In the genomic region with DNA sequence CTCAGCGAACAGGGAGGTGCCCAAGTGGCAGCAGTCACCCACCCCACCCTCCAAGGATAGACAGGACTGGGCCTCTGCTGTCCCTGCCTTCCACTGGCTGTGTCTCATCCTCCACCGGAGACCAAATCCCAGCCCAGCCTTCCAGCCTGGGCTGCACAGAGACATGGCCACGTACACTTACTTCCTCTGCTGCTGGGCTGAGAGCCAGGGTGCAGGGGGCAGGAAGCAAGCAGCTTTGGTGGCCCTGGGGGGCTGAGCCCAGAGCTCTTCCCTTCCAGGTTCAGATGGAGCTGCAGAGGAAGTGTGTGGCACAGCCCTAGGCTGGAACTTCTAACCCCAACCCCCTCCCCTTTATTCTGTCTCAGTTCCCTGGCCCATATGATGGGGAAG, we compare ENCODE assay signal across 8 mouse cellular contexts. TPM values are rescaled to one million over a fixed set of nuclear protein-coding genes. Genes with fewer than 3 reads are reported as not detected.
DNase-seq lines count a peak whose midpoint lies in the region; ATAC-seq and TF ChIP-seq lines count a peak whose summit lies in the region.

No protein-coding gene starts in this region.

- DNase-seq in left cerebral cortex, adult 2 months (ENCODE audit: extremely low spot score in 1 of 2, low spot score in 2 of 2) = no peak
- DNase-seq in left cerebral cortex, adult 18-20 months (ENCODE audit: low spot score in 2 of 2) = no peak
- no peak for DNase-seq in heart, embryonic 10.5 days (ENCODE audit: low spot score)
- peak; percentile 66 for DNase-seq in lung, postnatal 25 days (ENCODE audit: low spot score)
- no peak for DNase-seq in cerebellum, adult 8-10 months
- no peak for DNase-seq in layer of hippocampus, postnatal 14 days (ENCODE audit: low spot score in 2 of 2)
- no peak for DNase-seq in right cerebral cortex, postnatal 4 days

- H3K36me3 ChIP-seq in heart, embryonic 10.5 days = peaks cover 74% of the 10 kb centered on the region
- H3K36me3 ChIP-seq in kidney, embryonic 15.5 days = peaks cover 29% of the 10 kb centered on the region

- H3K27me3 ChIP-seq in heart, embryonic 10.5 days (ENCODE audit: insufficient read depth, poor library complexity, severe bottlenecking) = peaks cover 27% of the 10 kb centered on the region
- peaks cover 22% of the 10 kb centered on the region for H3K27me3 ChIP-seq in kidney, embryonic 15.5 days

- H3K4me1 ChIP-seq in heart, embryonic 10.5 days = peaks cover 86% of the 10 kb centered on the region
- peaks cover 48% of the 10 kb centered on the region for H3K4me1 ChIP-seq in kidney, embryonic 15.5 days

- no peak; the same call in 1 of the 2 replicates for ATAC-seq in kidney, embryonic 15.5 days (replicated peaks; ENCODE audit: low FRiP score)

- peak overlapping the region; percentile 30 for H3K27ac ChIP-seq in left cerebral cortex, adult 2 months
- peak overlapping the region; percentile 85 for H3K27ac ChIP-seq in heart, embryonic 10.5 days
- peak overlapping the region; percentile 72 for H3K27ac ChIP-seq in kidney, embryonic 15.5 days

- 62% methylated on average over 3 of the region's 3 CpGs for WGBS in heart, embryonic 10.5 days
- WGBS in kidney, embryonic 15.5 days = 67% methylated on average over 3 of the region's 3 CpGs

- intact Hi-C loops in left cerebral cortex, adult 2 months (cut with DNase I) = loop anchor here (5.0 kb wide), 1 partner anchor 354 kb away; no protein-coding TSS in a partner anchor

- no peak overlapping the region for H3K4me3 ChIP-seq in left cerebral cortex, adult 2 months
- no peak overlapping the region for H3K4me3 ChIP-seq in heart, embryonic 10.5 days
- H3K4me3 ChIP-seq in kidney, embryonic 15.5 days (replicated peaks) = no peak overlapping the region

- H3K4me2 ChIP-seq in kidney, embryonic 15.5 days = no peak overlapping the region

- no peak for TF ChIP-seq CTCF in left cerebral cortex, adult 2 months (IDR thresholded peaks at IDR 0.05)

- H3K9ac ChIP-seq in kidney, embryonic 15.5 days = no peak overlapping the region

- no peaks in the 10 kb centered on the region for H3K9me3 ChIP-seq in heart, embryonic 10.5 days
- no peaks in the 10 kb centered on the region for H3K9me3 ChIP-seq in kidney, embryonic 15.5 days (replicated peaks)

RNA-seq across cellular contexts. Expression of a gene that starts 29.4 kb away (rescaled TPM):
- total RNA-seq in left cerebral cortex, adult 2 months (2021) = 10 to 100 TPM in 1 of 2 experiments, 1 to 10 TPM in 1; 7.1 to 11.4 TPM
- 1 to 10 TPM; 8.0 to 8.5 TPM for total RNA-seq in left cerebral cortex, adult 18-20 months (2021)
- not detected in 2 replicates for polyA plus RNA-seq in heart, embryonic 10.5 days (2016; fragmentation: Nextera tagmentation; extraction: Ambion mirVana)
- not detected in 2 replicates for polyA plus RNA-seq in kidney, embryonic 15.5 days (2015; fragmentation: Nextera tagmentation; extraction: Ambion mirVana)
- under 1 TPM; 0.76 to 0.81 TPM for total RNA-seq in layer of hippocampus, postnatal 14 days (2021)

RNA-seq across cellular contexts. Expression of a gene that starts 45.3 kb away (rescaled TPM):
- total RNA-seq in left cerebral cortex, adult 2 months (2021) = 10 to 100 TPM; 42.3 to 45.0 TPM
- 10 to 100 TPM; 41.2 to 42.4 TPM for total RNA-seq in left cerebral cortex, adult 18-20 months (2021)
- 47.4 and 51.0 TPM in 2 replicates for polyA plus RNA-seq in heart, embryonic 10.5 days (2016; fragmentation: Nextera tagmentation; extraction: Ambion mirVana)
- polyA plus RNA-seq in kidney, embryonic 15.5 days (2015; fragmentation: Nextera tagmentation; extraction: Ambion mirVana) = 53.2 and 53.9 TPM in 2 replicates
- total RNA-seq in layer of hippocampus, postnatal 14 days (2021) = 10 to 100 TPM; 35.4 to 39.2 TPM

RNA-seq across cellular contexts. Expression of a gene that starts 49.2 kb away (rescaled TPM):
- 10 to 100 TPM; 39.5 to 42.1 TPM for total RNA-seq in left cerebral cortex, adult 2 months (2021)
- 10 to 100 TPM; 35.6 to 37.5 TPM for total RNA-seq in left cerebral cortex, adult 18-20 months (2021)
- polyA plus RNA-seq in heart, embryonic 10.5 days (2016; fragmentation: Nextera tagmentation; extraction: Ambion mirVana) = 5.7 and 12.8 TPM in 2 replicates
- 2.2 and 2.4 TPM in 2 replicates for polyA plus RNA-seq in kidney, embryonic 15.5 days (2015; fragmentation: Nextera tagmentation; extraction: Ambion mirVana)
- total RNA-seq in layer of hippocampus, postnatal 14 days (2021) = 10 to 100 TPM; 28.3 to 31.7 TPM

Comparison
In these comparisons a context has a peak if more than half of its experiments do, and no peak if none do; other contexts are left out.
1. H3K27ac ChIP-seq: peak in every context shown above with its lines; median percentile 85 in heart, embryonic 10.5 days; 72 in kidney, embryonic 15.5 days; 30 in left cerebral cortex, adult 2 months.
2. RNA of a gene that starts 29.4 kb away (total RNA-seq): 7.1 to 11.4 TPM in left cerebral cortex, adult 2 months and 8.0 to 8.5 TPM in left cerebral cortex, adult 18-20 months; 0.76 to 0.81 TPM in layer of hippocampus, postnatal 14 days; every median in the first group is over 4 times any median in the second.